Mouse (Mus musculus): Measurements from ENCODE around the gene 4933417A18Rik. TPM values are rescaled to one million over a fixed set of nuclear protein-coding genes. Genes with fewer than 3 reads are reported as not detected.
"Not testable (repeated sequence)": the region's sequence is repeated elsewhere in the genome, so short reads cannot be mapped to it uniquely, and the experiment has no call there.

Gene 4933417A18Rik
- polyA plus RNA-seq, 1 experiment = not detected

DNA sequence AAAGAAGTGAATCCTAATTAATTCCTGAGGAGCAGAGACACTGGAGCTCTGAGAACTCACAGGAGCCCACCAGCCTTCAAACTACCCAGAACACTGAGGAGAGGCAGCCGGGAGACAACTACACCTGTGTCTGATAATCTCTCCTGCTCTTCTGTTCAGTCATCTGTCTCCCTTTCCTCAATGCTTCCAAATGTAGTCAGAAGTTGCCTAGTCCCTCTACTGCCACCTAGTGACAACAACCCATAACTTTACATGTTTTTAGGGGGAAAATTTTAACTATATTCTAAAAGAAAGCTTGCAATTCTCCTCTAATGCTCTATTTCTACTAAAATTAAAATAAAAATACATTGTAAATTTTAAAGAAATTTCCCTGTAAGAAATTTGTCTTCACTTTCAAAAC, 48.9 kb downstream of the 4933417A18Rik start:
- Histone ChIP-seq H3K27me3 (ENCODE audit: control insufficient read depth, insufficient read depth, insufficient read length) (peaks cover 4% of the 10 kb centered on the region), H3K79me3 (ENCODE audit: low read depth) (no peaks in the 10 kb centered on the region), H3ac (ENCODE audit: control insufficient read depth, insufficient read length, low read depth) (no peak overlapping the region), H3K4me3 (ENCODE audit: insufficient read depth, poor library complexity, severe bottlenecking) (no peak overlapping the region), H3K79me2 (ENCODE audit: control insufficient read depth, insufficient read depth) (no peaks in the 10 kb centered on the region), H3K36me3 (ENCODE audit: control insufficient read depth, insufficient read depth) (peaks cover 10% of the 10 kb centered on the region)
- TF ChIP-seq CTCF (IDR thresholded peaks at IDR 0.05; ENCODE audit: control insufficient read depth, insufficient read depth, insufficient read length) (no peak), MYOG (IDR thresholded peaks at IDR 0.05; ENCODE audit: control insufficient read depth, extremely low read depth, insufficient read length) (no peak), MAX (IDR thresholded peaks at IDR 0.05) (no peak), USF1 (IDR thresholded peaks at IDR 0.05; ENCODE audit: low read depth) (no peak)

DNA sequence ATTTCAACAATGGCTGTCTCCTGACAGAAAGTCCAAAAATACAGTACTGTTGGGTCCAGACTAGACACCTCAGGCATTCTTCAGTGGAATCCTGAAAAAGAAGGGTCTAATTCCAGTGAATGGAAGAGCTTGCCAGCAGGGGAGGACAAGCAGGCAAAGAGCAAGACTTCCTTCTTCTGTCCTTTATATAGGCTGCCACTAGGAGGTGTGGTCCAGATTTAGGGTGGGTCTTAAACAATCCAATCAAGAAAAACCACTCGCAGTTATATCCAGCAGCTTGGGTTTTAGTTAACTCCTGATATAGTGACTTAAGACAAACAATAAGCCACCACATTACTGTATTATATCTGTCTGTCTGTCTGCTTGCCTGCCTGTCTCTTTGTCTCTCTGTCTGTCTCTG, 49.6 kb downstream of the 4933417A18Rik start:
- peaks cover 15% of the 10 kb centered on the region for H3K36me3 ChIP-seq (ENCODE audit: control insufficient read depth, insufficient read depth)
- peaks cover 4% of the 10 kb centered on the region for H3K27me3 ChIP-seq (ENCODE audit: control insufficient read depth, insufficient read depth, insufficient read length)
- H3K79me3 ChIP-seq (ENCODE audit: low read depth) = no peaks in the 10 kb centered on the region
- no peak overlapping the region for H3ac ChIP-seq (ENCODE audit: control insufficient read depth, insufficient read length, low read depth)
- TF ChIP-seq USF1 (IDR thresholded peaks at IDR 0.05; ENCODE audit: low read depth) = no peak
- TF ChIP-seq CTCF (IDR thresholded peaks at IDR 0.05; ENCODE audit: control insufficient read depth, insufficient read depth, insufficient read length) = no peak
- no peak for TF ChIP-seq MAX (IDR thresholded peaks at IDR 0.05)
- no peak for TF ChIP-seq MYOD1 (IDR thresholded peaks at IDR 0.05; ENCODE audit: control insufficient read depth, insufficient read length, low read depth)
- TF ChIP-seq MYOG (IDR thresholded peaks at IDR 0.05; ENCODE audit: control insufficient read depth, extremely low read depth, insufficient read length) = no peak
- TF ChIP-seq CEBPB (IDR thresholded peaks at IDR 0.05; ENCODE audit: low read depth) = no peak
- TF ChIP-seq FOSL1 (IDR thresholded peaks at IDR 0.05; ENCODE audit: insufficient read depth, low read length, poor library complexity, severe bottlenecking) = no peak
- H3K79me2 ChIP-seq (ENCODE audit: control insufficient read depth, insufficient read depth) = no peaks in the 10 kb centered on the region
- H3K4me3 ChIP-seq (ENCODE audit: insufficient read depth, poor library complexity, severe bottlenecking) = no peak overlapping the region

DNA sequence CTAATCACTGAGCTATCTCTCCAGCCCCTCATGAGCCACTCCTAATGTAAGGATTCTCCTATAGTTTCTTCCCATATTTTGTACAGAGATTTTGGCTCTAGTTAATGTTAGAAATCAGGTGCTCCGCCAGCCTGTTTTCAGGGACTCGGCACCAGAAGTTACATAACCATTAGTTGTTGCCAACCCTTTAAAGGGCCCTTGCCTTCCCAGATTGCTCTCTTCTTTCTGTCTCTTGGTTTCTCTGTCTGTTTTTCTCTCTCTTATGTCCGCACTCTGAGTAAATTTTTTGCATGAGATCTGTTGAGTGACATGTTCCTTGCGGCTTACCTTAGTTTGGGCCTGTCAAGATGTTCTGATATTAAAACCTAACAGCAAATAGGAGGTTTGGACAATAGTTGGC, 51.9 kb downstream of the 4933417A18Rik start:
- H3K27me3 ChIP-seq (ENCODE audit: control insufficient read depth, insufficient read depth, insufficient read length) = no peaks in the 10 kb centered on the region
- TF ChIP-seq CEBPB (IDR thresholded peaks at IDR 0.05; ENCODE audit: low read depth) (no peak), FOSL1 (IDR thresholded peaks at IDR 0.05; ENCODE audit: insufficient read depth, low read length, poor library complexity, severe bottlenecking) (no peak), MYOD1 (IDR thresholded peaks at IDR 0.05; ENCODE audit: control insufficient read depth, insufficient read length, low read depth) (no peak), CTCF (IDR thresholded peaks at IDR 0.05; ENCODE audit: control insufficient read depth, insufficient read depth, insufficient read length) (no peak), MYOG (IDR thresholded peaks at IDR 0.05; ENCODE audit: control insufficient read depth, extremely low read depth, insufficient read length) (no peak), USF1 (IDR thresholded peaks at IDR 0.05; ENCODE audit: low read depth) (no peak), MAX (IDR thresholded peaks at IDR 0.05) (no peak)
- H3K4me3 ChIP-seq (ENCODE audit: insufficient read depth, poor library complexity, severe bottlenecking) = no peak overlapping the region
- no peak overlapping the region for H3ac ChIP-seq (ENCODE audit: control insufficient read depth, insufficient read length, low read depth)
- no peaks in the 10 kb centered on the region for H3K79me2 ChIP-seq (ENCODE audit: control insufficient read depth, insufficient read depth)
- peaks cover 22% of the 10 kb centered on the region for H3K36me3 ChIP-seq (ENCODE audit: control insufficient read depth, insufficient read depth)
- H3K79me3 ChIP-seq (ENCODE audit: low read depth) = no peaks in the 10 kb centered on the region

DNA sequence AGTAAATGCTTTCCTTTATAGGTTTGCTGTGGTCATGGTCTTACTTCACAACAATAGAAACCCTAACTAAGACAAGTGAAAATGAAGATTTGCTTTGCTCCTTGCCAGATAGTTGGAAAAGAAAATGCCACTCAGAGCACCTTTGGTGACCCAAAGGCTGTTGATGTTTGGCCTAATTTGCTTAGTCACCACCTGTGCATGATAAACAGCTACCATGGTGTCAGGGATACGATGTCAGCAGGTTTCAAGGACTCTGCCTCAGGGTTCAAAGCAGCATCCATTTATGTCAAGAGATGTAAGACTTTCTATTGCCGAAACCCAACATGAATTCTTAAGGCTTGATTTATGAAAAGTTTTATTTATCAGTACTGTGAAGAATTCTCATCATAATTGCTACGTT, 53.2 kb downstream of the 4933417A18Rik start:
- no peak for TF ChIP-seq MYOD1 (IDR thresholded peaks at IDR 0.05; ENCODE audit: control insufficient read depth, insufficient read length, low read depth)
- H3K27me3 ChIP-seq (ENCODE audit: control insufficient read depth, insufficient read depth, insufficient read length) = no peaks in the 10 kb centered on the region
- H3K36me3 ChIP-seq (ENCODE audit: control insufficient read depth, insufficient read depth) = peaks cover 22% of the 10 kb centered on the region
- no peaks in the 10 kb centered on the region for H3K79me3 ChIP-seq (ENCODE audit: low read depth)
- H3K4me3 ChIP-seq (ENCODE audit: insufficient read depth, poor library complexity, severe bottlenecking) = no peak overlapping the region
- no peaks in the 10 kb centered on the region for H3K79me2 ChIP-seq (ENCODE audit: control insufficient read depth, insufficient read depth)
- H3ac ChIP-seq (ENCODE audit: control insufficient read depth, insufficient read length, low read depth) = no peak overlapping the region

DNA sequence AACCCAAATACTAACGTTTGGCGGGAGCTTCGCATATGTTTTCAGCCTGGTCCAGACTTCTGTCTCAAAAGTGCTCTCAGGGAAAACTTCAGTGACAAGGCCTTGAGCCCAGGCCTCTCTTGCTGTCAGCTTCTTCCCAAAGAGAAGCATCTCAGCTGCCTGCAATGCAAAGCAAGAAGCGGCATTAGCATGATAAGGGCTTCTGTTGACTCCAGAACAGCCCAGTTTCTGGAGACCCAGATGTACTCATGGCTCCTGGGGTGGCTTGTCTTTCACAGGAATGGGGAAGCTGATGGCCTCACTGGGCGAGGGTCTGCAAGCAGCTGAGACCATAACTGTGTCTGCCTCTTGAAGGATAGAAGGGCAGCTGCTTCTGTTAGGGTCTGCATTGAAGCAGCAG, 54.4 kb downstream of the 4933417A18Rik start:
- not testable (repeated sequence) for H3ac ChIP-seq (ENCODE audit: control insufficient read depth, insufficient read length, low read depth); H3K27me3 ChIP-seq (ENCODE audit: control insufficient read depth, insufficient read depth, insufficient read length); H3K79me3 ChIP-seq (ENCODE audit: low read depth); H3K79me2 ChIP-seq (ENCODE audit: control insufficient read depth, insufficient read depth); H3K4me3 ChIP-seq (ENCODE audit: insufficient read depth, poor library complexity, severe bottlenecking)
- peaks cover 22% of the 10 kb centered on the region for H3K36me3 ChIP-seq (ENCODE audit: control insufficient read depth, insufficient read depth)

DNA sequence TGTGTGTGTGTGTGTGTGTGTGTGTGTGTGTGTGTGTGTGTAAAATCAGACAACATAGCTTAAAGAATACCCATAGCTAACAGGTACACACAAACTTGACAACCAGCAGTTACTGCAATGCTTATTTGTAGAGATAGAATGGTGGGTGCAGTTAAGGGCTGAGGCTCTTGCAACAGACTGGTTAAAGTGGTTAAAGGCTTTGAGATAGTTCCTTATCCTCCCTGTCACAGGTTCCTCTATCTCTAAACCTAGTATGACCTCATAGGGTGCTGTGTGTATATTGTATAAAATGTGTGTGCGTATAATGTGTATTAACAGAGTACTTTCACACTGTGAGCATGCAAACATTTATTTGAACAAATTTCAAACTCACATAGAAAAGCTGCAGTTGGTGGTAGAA, 59.3 kb downstream of the 4933417A18Rik start:
- not testable (repeated sequence) for H3ac ChIP-seq (ENCODE audit: control insufficient read depth, insufficient read length, low read depth); H3K4me3 ChIP-seq (ENCODE audit: insufficient read depth, poor library complexity, severe bottlenecking); H3K27me3 ChIP-seq (ENCODE audit: control insufficient read depth, insufficient read depth, insufficient read length); H3K79me2 ChIP-seq (ENCODE audit: control insufficient read depth, insufficient read depth); H3K79me3 ChIP-seq (ENCODE audit: low read depth)
- peaks cover 17% of the 10 kb centered on the region for H3K36me3 ChIP-seq (ENCODE audit: control insufficient read depth, insufficient read depth)

DNA sequence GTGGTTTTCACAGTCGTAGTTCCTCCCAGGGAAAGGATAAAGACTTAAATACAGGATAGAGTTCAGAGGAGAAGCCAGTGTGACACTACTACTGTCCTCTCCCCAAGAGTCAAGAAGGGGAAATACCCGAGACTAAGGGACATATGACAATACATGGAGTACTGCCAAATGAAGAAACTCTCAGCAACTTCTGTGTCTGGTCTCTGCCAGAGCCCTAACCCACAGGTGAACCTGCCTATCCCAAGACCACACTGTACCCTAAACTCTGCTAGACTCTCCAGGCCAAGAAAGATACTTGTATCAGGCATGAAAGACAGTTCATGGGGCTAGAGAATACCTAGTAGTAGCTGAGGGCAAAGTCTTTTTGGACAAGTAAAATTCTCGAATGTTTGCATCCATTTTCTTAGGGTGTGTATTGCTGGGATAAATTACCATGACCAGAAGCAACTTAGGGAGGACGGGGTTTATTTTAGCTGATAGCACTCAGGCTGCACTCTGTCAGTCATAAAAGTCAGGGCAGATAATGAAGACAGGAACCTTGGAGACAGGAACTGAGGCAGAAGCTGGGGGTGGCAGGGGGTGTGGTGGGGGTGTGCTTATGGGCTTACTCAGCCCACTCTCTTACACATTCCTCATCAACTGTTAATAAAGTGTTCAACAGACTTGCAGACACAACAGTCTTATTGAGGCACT, 67.5 kb downstream of the 4933417A18Rik start:
- peaks cover 21% of the 10 kb centered on the region for H3K36me3 ChIP-seq (ENCODE audit: control insufficient read depth, insufficient read depth)
- TF ChIP-seq FOSL1 (IDR thresholded peaks at IDR 0.05; ENCODE audit: insufficient read depth, low read length, poor library complexity, severe bottlenecking) (no peak), CTCF (IDR thresholded peaks at IDR 0.05; ENCODE audit: control insufficient read depth, insufficient read depth, insufficient read length) (no peak), CEBPB (IDR thresholded peaks at IDR 0.05; ENCODE audit: low read depth) (no peak), MYOD1 (IDR thresholded peaks at IDR 0.05; ENCODE audit: control insufficient read depth, insufficient read length, low read depth) (no peak), USF1 (IDR thresholded peaks at IDR 0.05; ENCODE audit: low read depth) (no peak), MAX (IDR thresholded peaks at IDR 0.05) (no peak), MYOG (IDR thresholded peaks at IDR 0.05; ENCODE audit: control insufficient read depth, extremely low read depth, insufficient read length) (no peak)
- H3ac ChIP-seq (ENCODE audit: control insufficient read depth, insufficient read length, low read depth) = no peak overlapping the region
- no peaks in the 10 kb centered on the region for H3K79me2 ChIP-seq (ENCODE audit: control insufficient read depth, insufficient read depth)
- no peaks in the 10 kb centered on the region for H3K79me3 ChIP-seq (ENCODE audit: low read depth)
- H3K4me3 ChIP-seq (ENCODE audit: insufficient read depth, poor library complexity, severe bottlenecking) = no peak overlapping the region
- no peaks in the 10 kb centered on the region for H3K27me3 ChIP-seq (ENCODE audit: control insufficient read depth, insufficient read depth, insufficient read length)
